Mouse (Mus musculus) heart, adult 2 months (tissue): Measurements from ENCODE around the gene Fshr. TPM values are rescaled to one million over a fixed set of nuclear protein-coding genes. Genes with fewer than 3 reads are reported as not detected.

Experiments
- DNase-seq, 2 experiments: peaks; one replicate each; pipeline ENCODE4 v3.0.0; 2021
- H3K27ac ChIP-seq: fragments of 200-600 bp; 2 replicates; pipeline ENCODE4 v1.8.1; 2022
- H3K27me3 ChIP-seq: fragments of 200-500 bp; 2 replicates; pipeline ENCODE4 v1.6.1; 2012; ENCODE audit warnings: mild to moderate bottlenecking, low read length, inconsistent platforms, mixed read lengths; ENCODE audit not compliant: control insufficient read depth, insufficient read depth
- H3K36me3 ChIP-seq: fragments of 200-500 bp; 2 replicates; pipeline ENCODE4 v1.6.1; 2012; ENCODE audit warnings: low read length, inconsistent platforms; ENCODE audit not compliant: control insufficient read depth, insufficient read depth
- H3K4me1 ChIP-seq: fragments of 200-500 bp; 2 replicates; pipeline ENCODE4 v1.6.1; 2011; ENCODE audit warnings: low read length; ENCODE audit not compliant: control insufficient read depth, insufficient read depth
- H3K4me3 ChIP-seq: fragments of 200-600 bp; 2 replicates; pipeline ENCODE4 v1.8.1; 2022
- H3K79me2 ChIP-seq: fragments of 200-500 bp; replicated peaks from 2 replicates; pipeline ENCODE4 v1.6.1; 2012; ENCODE audit warnings: mild to moderate bottlenecking, inconsistent platforms, low read length, moderate library complexity, mixed read lengths; ENCODE audit not compliant: control insufficient read depth, insufficient read depth
- H3K9ac ChIP-seq: fragments of 200-500 bp; 2 replicates; pipeline ENCODE4 v1.6.1; 2012; ENCODE audit warnings: low read depth, mild to moderate bottlenecking, control low read depth, inconsistent platforms, low read length, mixed read lengths
- CTCF ChIP-seq: fragments of 200-600 bp; IDR thresholded peaks from 2 replicates; pipeline ENCODE4 v1.8.1; 2022; ENCODE audit warnings: antibody characterized with exemption, mild to moderate bottlenecking, moderate library complexity
- EP300 ChIP-seq: fragments of 200-500 bp; IDR thresholded peaks from 2 replicates; pipeline ENCODE4 v1.6.1; 2011; ENCODE audit warnings: low read depth, low read length, control low read depth; ENCODE audit not compliant: insufficient read depth
- POLR2A ChIP-seq: fragments of 200-500 bp; IDR thresholded peaks from 2 replicates; pipeline ENCODE4 v1.6.1; 2011; ENCODE audit warnings: mild to moderate bottlenecking, low read depth, low read length, control low read depth; ENCODE audit not compliant: insufficient read depth
- WGBS: fragments of 180-500 bp; shearing (Covaris S2); methylation state at CpG from one replicate; pipeline ENCODE4 v1.1.7; 2018; 5-methylcytosine and 5-hydroxymethylcytosine counted together
- intact Hi-C: fragments of 180-260 bp; cut with DNase I; formaldehyde crosslinking; loops from one replicate; pipeline ENCODE4 v1.15.1; 2025
- polyA plus RNA-seq: library from polyadenylated mRNA; depleted of rRNA; stranded (reverse); fragments of >200 nt; gene quantifications from 2 replicates; pipeline ENCODE4 v1.2.3, GENCODE M21; 2012
- total RNA-seq, 2 experiments: library from RNA; stranded (reverse); gene quantifications; 2 replicates each; pipeline ENCODE4 v1.2.3; 2021

Fshr gene
- total and polyA plus RNA-seq, 3 experiments = not detected

DNA sequence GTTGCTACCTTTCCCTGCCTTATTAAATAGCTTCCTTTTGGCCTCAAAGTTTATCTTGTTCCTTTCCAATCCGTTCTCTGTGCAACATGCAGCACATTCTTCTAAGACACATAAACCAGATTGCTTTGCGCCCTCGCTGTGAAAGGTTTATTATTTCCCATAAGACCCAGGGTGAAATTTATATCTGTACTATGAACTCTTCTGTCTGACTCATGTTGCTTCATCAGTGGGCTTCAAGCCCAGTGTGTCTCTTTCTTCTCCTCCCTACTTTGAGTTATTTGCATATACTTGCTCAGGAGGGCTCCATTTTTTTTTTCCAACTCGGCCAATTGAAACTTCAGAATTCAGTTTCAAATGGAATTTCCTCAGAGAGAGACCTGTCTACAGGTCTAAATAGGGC, 183.5 kb downstream of the Fshr start:
- 60% methylated on average over 4 of the region's 4 CpGs for WGBS
- no peak for DNase-seq
- Histone ChIP-seq H3K9ac (no peak overlapping the region), H3K4me1 (no peaks in the 10 kb centered on the region), H3K27ac (no peak overlapping the region), H3K79me2 (no peaks in the 10 kb centered on the region), H3K36me3 (no peaks in the 10 kb centered on the region), H3K4me3 (no peak overlapping the region), H3K27me3 (no peaks in the 10 kb centered on the region)
- TF ChIP-seq EP300 (no peak), POLR2A (no peak), CTCF (no peak)
- intact Hi-C loops = no loop called here

- DNase-seq = no peak
- no peak overlapping the region for H3K27ac ChIP-seq
- no peaks in the 10 kb centered on the region for H3K27me3 ChIP-seq
- intact Hi-C loops = no loop called here
- H3K9ac ChIP-seq = no peak overlapping the region
- H3K79me2 ChIP-seq = no peaks in the 10 kb centered on the region
- H3K4me1 ChIP-seq = no peaks in the 10 kb centered on the region
- no peaks in the 10 kb centered on the region for H3K36me3 ChIP-seq
- no peak overlapping the region for H3K4me3 ChIP-seq
- TF ChIP-seq EP300 (no peak), CTCF (no peak), POLR2A (no peak)
These were observed 186.8 kb downstream of the Fshr start for GRCm38 (mm10) chr17:89013691-89014090.

- no peaks in the 10 kb centered on the region for H3K79me2 ChIP-seq
- H3K36me3 ChIP-seq = no peaks in the 10 kb centered on the region
- DNase-seq = no peak
- 63% methylated on average over 1 of the region's 1 CpGs for WGBS
- H3K4me1 ChIP-seq = no peaks in the 10 kb centered on the region
- intact Hi-C loops = no loop called here
- no peak overlapping the region for H3K27ac ChIP-seq
- TF ChIP-seq POLR2A (no peak), CTCF (no peak), EP300 (no peak)
- no peak overlapping the region for H3K9ac ChIP-seq
- H3K4me3 ChIP-seq = no peak overlapping the region
- no peaks in the 10 kb centered on the region for H3K27me3 ChIP-seq
These were observed 191.4 kb downstream of the Fshr start for GRCm38 (mm10) chr17:89009117-89009516.

DNA sequence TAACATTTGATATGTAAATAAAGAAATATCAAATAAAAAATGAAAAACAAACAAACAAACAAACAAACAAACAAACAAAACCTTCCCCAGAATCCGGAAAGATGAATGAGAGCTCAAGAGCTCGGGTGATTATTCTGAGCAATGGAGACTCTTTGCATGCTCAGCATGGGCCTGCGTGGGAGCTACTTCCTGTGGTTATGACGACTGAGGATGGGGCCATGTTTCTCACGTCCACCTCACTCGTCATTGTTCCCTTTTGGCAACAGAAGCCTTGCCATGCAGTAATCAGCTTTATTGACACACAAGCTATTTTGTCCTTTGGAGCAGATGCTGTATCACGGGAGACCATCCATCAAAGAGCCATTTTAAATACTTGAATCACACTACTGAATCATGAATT, 191.8 kb downstream of the Fshr start:
- no peaks in the 10 kb centered on the region for H3K36me3 ChIP-seq
- H3K27me3 ChIP-seq = no peaks in the 10 kb centered on the region
- H3K27ac ChIP-seq = no peak overlapping the region
- DNase-seq = no peak
- H3K4me3 ChIP-seq = no peak overlapping the region
- no peak overlapping the region for H3K9ac ChIP-seq
- intact Hi-C loops = no loop called here
- TF ChIP-seq EP300 (no peak), CTCF (no peak), POLR2A (no peak)
- H3K79me2 ChIP-seq = no peaks in the 10 kb centered on the region
- H3K4me1 ChIP-seq = no peaks in the 10 kb centered on the region
- 60% methylated on average over 7 of the region's 7 CpGs for WGBS

GRCm38 (mm10) chr17:89005959-89006358, 194.5 kb downstream of the Fshr start:
- H3K4me1 ChIP-seq = no peaks in the 10 kb centered on the region
- WGBS = 67% methylated on average over 5 of the region's 5 CpGs
- H3K27ac ChIP-seq = no peak overlapping the region
- intact Hi-C loops = no loop called here
- H3K36me3 ChIP-seq = no peaks in the 10 kb centered on the region
- H3K27me3 ChIP-seq = no peaks in the 10 kb centered on the region
- no peaks in the 10 kb centered on the region for H3K79me2 ChIP-seq
- no peak overlapping the region for H3K4me3 ChIP-seq
- H3K9ac ChIP-seq = no peak overlapping the region
- no peak for DNase-seq
- no peak for TF ChIP-seq POLR2A
- no peak for TF ChIP-seq EP300
- TF ChIP-seq CTCF = no peak

DNA sequence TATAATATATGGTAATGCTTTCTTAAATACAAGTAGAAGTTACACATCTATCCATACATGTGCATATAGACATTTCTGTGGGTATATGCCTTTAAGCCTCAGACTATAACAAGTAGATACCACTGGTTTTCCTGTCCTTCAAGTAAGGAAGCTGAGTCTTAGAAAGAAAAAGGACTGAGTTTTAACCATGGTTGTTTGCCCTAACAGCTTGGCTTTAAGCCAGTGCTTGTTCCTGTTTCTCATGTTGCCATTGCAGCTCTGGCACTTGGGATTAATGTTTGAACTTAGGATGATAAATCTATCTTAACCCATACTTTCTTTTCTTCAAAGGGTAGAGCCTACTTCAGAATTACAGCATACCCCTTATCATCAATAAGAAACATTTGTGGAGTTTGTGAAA, 200.6 kb downstream of the Fshr start:
- TF ChIP-seq EP300 (no peak), CTCF (no peak), POLR2A (no peak)
- intact Hi-C loops = no loop called here
- Histone ChIP-seq H3K79me2 (no peaks in the 10 kb centered on the region), H3K4me3 (no peak overlapping the region), H3K9ac (no peak overlapping the region), H3K27ac (no peak overlapping the region), H3K27me3 (no peaks in the 10 kb centered on the region), H3K36me3 (no peaks in the 10 kb centered on the region), H3K4me1 (no peaks in the 10 kb centered on the region)
- DNase-seq = no peak
